Mouse (Mus musculus) CH12.LX (cell line): Measurements from ENCODE around the gene Epb41l2. TPM values are rescaled to one million over a fixed set of nuclear protein-coding genes. Genes with fewer than 3 reads are reported as not detected.

Experiments
- DNase-seq: peaks from one replicate; pipeline ENCODE4 v3.0.0-alpha.2; 2013; ENCODE audit errors: extremely low read depth
- H3K27ac ChIP-seq: 2 replicates; pipeline ENCODE4 v1.5.1; 2012; ENCODE audit warnings: low read depth, mild to moderate bottlenecking, control low read depth, moderate library complexity; ENCODE audit not compliant: insufficient read depth
- H3K27me3 ChIP-seq: replicated peaks from 2 replicates; pipeline ENCODE3; 2012; ENCODE audit warnings: inconsistent platforms
- H3K36me3 ChIP-seq, 2 experiments: replicated peaks in 1 of 2; 2 replicates each; pipeline versions ENCODE3 to v1.6.1; 2012; ENCODE audit warnings: inconsistent platforms in 1 of 2, low read length in 1 of 2, mild to moderate bottlenecking in 1 of 2, mixed read lengths in 1 of 2, moderate library complexity in 1 of 2; ENCODE audit not compliant: control insufficient read depth in 1 of 2, insufficient read depth in 1 of 2
- H3K4me1 ChIP-seq, 2 experiments: 2 replicates each; pipeline ENCODE4 v1.6.1; 2012; ENCODE audit warnings: inconsistent platforms in 1 of 2, moderate library complexity in 1 of 2; ENCODE audit not compliant: insufficient read depth in 2 of 2, control insufficient read depth in 1 of 2
- H3K4me2 ChIP-seq: 2 replicates; pipeline ENCODE4 v1.6.1; 2012; ENCODE audit warnings: low read depth, mild to moderate bottlenecking, control low read depth; ENCODE audit not compliant: poor library complexity, insufficient read depth, severe bottlenecking
- H3K4me3 ChIP-seq, 3 experiments: fragments of 150-350 bp in 1 of 3; sonication (generic) in 1 of 3; replicated peaks in 1 of 3; 2 replicates each; pipeline versions ENCODE3 to v1.5.1; 2011 to 2012; ENCODE audit warnings: low read depth in 2 of 3, low read length in 2 of 3, mild to moderate bottlenecking in 2 of 3, moderate library complexity in 2 of 3, control low read depth in 1 of 3, improper control_type of control experiment in 1 of 3, inconsistent platforms in 1 of 3, mixed read lengths in 1 of 3; ENCODE audit not compliant: poor library complexity in 1 of 3
- H3K79me2 ChIP-seq: replicated peaks from 2 replicates; pipeline ENCODE4 v1.6.1; 2012; ENCODE audit warnings: mild to moderate bottlenecking, moderate library complexity; ENCODE audit not compliant: control insufficient read depth, poor library complexity, insufficient read depth, severe bottlenecking; ENCODE audit errors: extremely low read depth
- H3K9ac ChIP-seq: 2 replicates; pipeline ENCODE4 v1.6.1; 2012; ENCODE audit warnings: low read depth, mild to moderate bottlenecking, control low read depth, moderate library complexity; ENCODE audit not compliant: insufficient read depth
- H3K9me3 ChIP-seq: replicated peaks from 2 replicates; pipeline ENCODE3; 2012; ENCODE audit warnings: low read length, inconsistent platforms, mixed read lengths
- BHLHE40 ChIP-seq: IDR thresholded peaks from 2 replicates; pipeline ENCODE4 v1.6.1; 2011; ENCODE audit warnings: mild to moderate bottlenecking, low read depth, low read length, improper control_type of control experiment
- E2F4 ChIP-seq: IDR thresholded peaks from 2 replicates; pipeline ENCODE4 v1.6.1; 2011; ENCODE audit warnings: low read depth, low read length, improper control_type of control experiment; ENCODE audit not compliant: insufficient replicate concordance
- EP300 ChIP-seq: IDR thresholded peaks from 2 replicates; pipeline ENCODE4 v1.6.1; 2011; ENCODE audit warnings: low read length, improper control_type of control experiment
- HCFC1 ChIP-seq: IDR thresholded peaks from 2 replicates; pipeline ENCODE4 v1.6.1; 2012; ENCODE audit warnings: low read depth, mild to moderate bottlenecking, inconsistent platforms, low read length, improper control_type of control experiment
- IRF4 ChIP-seq: IDR thresholded peaks from 2 replicates; pipeline ENCODE4 v1.6.1; 2014; ENCODE audit warnings: low read depth, mild to moderate bottlenecking, inconsistent platforms, low read length, improper control_type of control experiment
- MAFK ChIP-seq: IDR thresholded peaks from 2 replicates; pipeline ENCODE4 v1.6.1; 2011; ENCODE audit warnings: low read length, improper control_type of control experiment; ENCODE audit not compliant: insufficient replicate concordance
- MAX ChIP-seq: IDR thresholded peaks from 2 replicates; pipeline ENCODE4 v1.6.1; 2011; ENCODE audit warnings: low read length, improper control_type of control experiment
- MAZ ChIP-seq: IDR thresholded peaks from 2 replicates; pipeline ENCODE4 v1.6.1; 2012; ENCODE audit warnings: low read depth, mild to moderate bottlenecking, inconsistent platforms, low read length, improper control_type of control experiment, moderate library complexity
- MEF2A ChIP-seq: IDR thresholded peaks from 2 replicates; pipeline ENCODE4 v1.6.1; 2014; ENCODE audit warnings: low read depth, mild to moderate bottlenecking, inconsistent platforms, low read length, improper control_type of control experiment, borderline replicate concordance
- PAX5 ChIP-seq: IDR thresholded peaks from 2 replicates; pipeline ENCODE4 v1.6.1; 2012; ENCODE audit warnings: low read length, inconsistent platforms, mixed read lengths
- RCOR1 ChIP-seq: conservative IDR thresholded peaks from 2 replicates; pipeline ENCODE4 v1.6.1; 2012; ENCODE audit warnings: low read depth, mild to moderate bottlenecking, inconsistent platforms, low read length, improper control_type of control experiment
- SIN3A ChIP-seq: IDR thresholded peaks from 2 replicates; pipeline ENCODE4 v1.6.1; 2012; ENCODE audit warnings: low read length, improper control_type of control experiment, inconsistent platforms
- TCF12 ChIP-seq: IDR thresholded peaks from 2 replicates; pipeline ENCODE4 v1.6.1; 2014; ENCODE audit warnings: low read depth, mild to moderate bottlenecking, inconsistent platforms, low read length, improper control_type of control experiment
- ZC3H11A ChIP-seq: IDR thresholded peaks from 2 replicates; pipeline ENCODE4 v1.6.1; 2012; ENCODE audit warnings: low read depth, mild to moderate bottlenecking, inconsistent platforms, low read length, improper control_type of control experiment
- ZKSCAN1 ChIP-seq: IDR thresholded peaks from 2 replicates; pipeline ENCODE4 v1.6.1; 2012; ENCODE audit warnings: low read depth, inconsistent platforms, low read length, improper control_type of control experiment, borderline replicate concordance
- ZMIZ1 ChIP-seq: IDR thresholded peaks from 2 replicates; pipeline ENCODE4 v1.6.1; 2012; ENCODE audit warnings: low read depth, mild to moderate bottlenecking, inconsistent platforms, low read length, improper control_type of control experiment
- ZNF384 ChIP-seq: IDR thresholded peaks from 2 replicates; pipeline ENCODE4 v1.6.1; 2012; ENCODE audit warnings: low read depth, low read length, improper control_type of control experiment, inconsistent platforms
- dilution Hi-C: fragments of 300-500 bp; cut with MboI; formaldehyde crosslinking; loops from 2 replicates; pipeline ENCODE4 v1.14.3; 2020; ENCODE audit warnings: low sequenced_read_pairs; ENCODE audit not compliant: extremely low pct_unique_long_range_greater_than_20kb, extremely low pct_ligation_motif_present
- in situ Hi-C: fragments of 300-500 bp; cut with MboI; formaldehyde crosslinking; loops from 3 replicates; pipeline ENCODE4 v1.14.3; 2019; ENCODE audit warnings: low sequenced_read_pairs, low pct_ligation_motif_present, low pct_unique_long_range_greater_than_20kb, mixed read lengths
- polyA plus RNA-seq: library from polyadenylated mRNA; unstranded; fragments of >175 nt; gene quantifications from 2 replicates; pipeline ENCODE4 v1.2.1, GENCODE M21; 2012; ENCODE audit warnings: low read depth; ENCODE audit not compliant: insufficient read length
- total RNA-seq, 2 experiments: library from RNA; depleted of rRNA; stranded (reverse); fragments of 300-350 nt in 1 of 2; fragments of >200 nt in 1 of 2; gene quantifications; 2 replicates each; pipeline ENCODE4 v1.2.3; 2012 to 2014

The Epb41l2 gene
- total and polyA plus RNA-seq, 3 experiments, result 24.3 to 71.2 (median 28.4) TPM

- TF ChIP-seq EP300 (peak; percentile 39; the same call in 1 of the 2 replicates), BHLHE40 (peak; percentile 18; the same call in 1 of the 2 replicates), PAX5 (no peak), IRF4 (no peak), RCOR1 (no peak), E2F4 (no peak), HCFC1 (no peak)
These were observed 44.5 kb downstream of the Epb41l2 start (continued) for GRCm38 (mm10) chr10:25403813-25404701.

GRCm38 (mm10) chr10:25404702-25405098, 45.1 kb downstream of the Epb41l2 start:
- no peaks in the 10 kb centered on the region for H3K79me2 ChIP-seq
- TF ChIP-seq HCFC1, result no peak
- no peak for TF ChIP-seq ZKSCAN1
- TF ChIP-seq ZMIZ1, result no peak
- no peak for TF ChIP-seq MAFK
- no peak for TF ChIP-seq ZNF384
- no peak for TF ChIP-seq ZC3H11A
- TF ChIP-seq MAZ, result no peak
- no peak for TF ChIP-seq SIN3A
- TF ChIP-seq MAX, result no peak
- TF ChIP-seq IRF4, result no peak
- peak overlapping the region; percentile 25 for H3K4me2 ChIP-seq
- H3K4me1 ChIP-seq, result peaks cover 18 to 100% of the 10 kb centered on the region in 2 experiments
- H3K9me3 ChIP-seq, result no peaks in the 10 kb centered on the region
- H3K27ac ChIP-seq, result no peak overlapping the region
- in situ Hi-C loops, result loop anchor here (5.0 kb wide), 1 partner anchor 127 kb away; no protein-coding TSS in a partner anchor
- dilution Hi-C loops, result no loop called here
- DNase-seq, result no peak
- H3K36me3 ChIP-seq, result peaks cover 0 to 16% of the 10 kb centered on the region in 2 experiments
- H3K27me3 ChIP-seq, result no peaks in the 10 kb centered on the region
- H3K9ac ChIP-seq, result no peak overlapping the region
- no peak overlapping the region for H3K4me3 ChIP-seq

DNA sequence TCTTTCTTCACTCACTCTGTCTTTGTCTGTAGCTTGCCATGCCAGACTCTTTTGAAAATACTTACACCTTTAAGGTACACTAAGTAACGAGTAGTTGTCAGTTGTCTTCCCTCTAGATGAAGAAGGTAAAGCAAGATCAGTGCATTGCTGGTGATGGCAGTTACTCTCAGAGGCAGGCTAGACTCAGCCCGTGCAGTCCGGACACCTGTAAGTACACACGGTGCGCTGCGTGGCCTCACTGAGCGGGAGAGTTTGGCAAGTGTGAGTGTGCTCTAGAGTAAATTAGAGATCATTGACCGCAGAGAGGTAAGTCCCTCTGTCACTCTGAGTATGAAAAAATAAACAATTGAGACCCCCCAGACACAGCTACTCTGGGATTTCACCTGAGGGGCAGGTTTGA, 46.0 kb downstream of the Epb41l2 start:
- Histone ChIP-seq H3K27ac (no peak overlapping the region), H3K9me3 (no peaks in the 10 kb centered on the region), H3K4me3 (no peak overlapping the region), H3K4me1 (peaks cover 18 to 100% of the 10 kb centered on the region in 2 experiments), H3K79me2 (no peaks in the 10 kb centered on the region), H3K9ac (no peak overlapping the region), H3K4me2 (no peak overlapping the region), H3K27me3 (no peaks in the 10 kb centered on the region), H3K36me3 (peaks cover 0 to 16% of the 10 kb centered on the region in 2 experiments)
- no peak for TF ChIP-seq MEF2A
- no peak for TF ChIP-seq ZC3H11A
- TF ChIP-seq RCOR1, result no peak
- TF ChIP-seq TCF12, result no peak
- no peak for TF ChIP-seq MAX
- dilution Hi-C loops, result no loop called here
- no peak for DNase-seq
- in situ Hi-C loops, result no loop called here
